Comparison of ENCODE assay signal across 8 mouse cellular contexts in genomic region chr13:24639215-24640165, GRCm38 (mm10). TPM values are rescaled to one million over a fixed set of nuclear protein-coding genes. Genes with fewer than 3 reads are reported as not detected.
DNase-seq lines count a peak whose midpoint lies in the region; ATAC-seq lines count a peak whose summit lies in the region.

No protein-coding gene starts in this region.

- peak overlapping the region; percentile 59 for H3K9ac ChIP-seq in forebrain, embryonic 11.5 days (ENCODE audit: low read length)
- H3K9ac ChIP-seq in midbrain, embryonic 16.5 days (ENCODE audit: low read depth, low read length), result peak overlapping the region; percentile 77

- ATAC-seq in forebrain, embryonic 11.5 days (replicated peaks; ENCODE audit: low FRiP score), result peak; percentile 63
- ATAC-seq in inflammation-experienced regulatory T-cells, adult 6 months, result peak; percentile 68
- ATAC-seq in midbrain, embryonic 16.5 days, result peak; percentile 50

- WGBS in forebrain, embryonic 11.5 days, result 16% methylated on average over 22 of the region's 22 CpGs
- WGBS in midbrain, embryonic 16.5 days, result 12% methylated on average over 22 of the region's 22 CpGs

- peak overlapping the region; percentile 55 for H3K4me3 ChIP-seq in forebrain, embryonic 11.5 days (ENCODE audit: low read depth, low read length)
- peak overlapping the region; percentile 61 for H3K4me3 ChIP-seq in midbrain, embryonic 16.5 days (ENCODE audit: low read depth, low read length)

- H3K27ac ChIP-seq in forebrain, embryonic 11.5 days (ENCODE audit: low read depth, low read length), result no peak overlapping the region
- peak overlapping the region; percentile 91 for H3K27ac ChIP-seq in midbrain, embryonic 16.5 days (ENCODE audit: low read length)

- peak; percentile 40 to 53 for DNase-seq in layer of hippocampus, postnatal 10 days (ENCODE audit: low spot score in 2 of 2)
- no peak for DNase-seq in layer of hippocampus, postnatal 36 days
- DNase-seq in T-cell, adult 2 months (ENCODE audit: low spot score), result peak; percentile 70
- DNase-seq in forebrain, embryonic 11.5 days (ENCODE audit: low spot score), result peak; percentile 57
- no peak for DNase-seq in ovary, postnatal 10 days (ENCODE audit: low spot score)
- DNase-seq in cerebellum, adult 11-12 months, result no peak

- H3K4me2 ChIP-seq in forebrain, embryonic 11.5 days (ENCODE audit: low read depth, low read length, severe bottlenecking), result peak overlapping the region; percentile 98
- H3K4me2 ChIP-seq in midbrain, embryonic 16.5 days (ENCODE audit: low read length), result peak overlapping the region; percentile 57

- H3K36me3 ChIP-seq in forebrain, embryonic 11.5 days (ENCODE audit: control insufficient read depth, insufficient read depth, low read length), result no peaks in the 10 kb centered on the region
- no peaks in the 10 kb centered on the region for H3K36me3 ChIP-seq in midbrain, embryonic 16.5 days (ENCODE audit: control insufficient read depth, insufficient read depth, low read length)

- H3K9me3 ChIP-seq in forebrain, embryonic 11.5 days (ENCODE audit: control insufficient read depth, low read length), result no peaks in the 10 kb centered on the region
- no peaks in the 10 kb centered on the region for H3K9me3 ChIP-seq in midbrain, embryonic 16.5 days (replicated peaks; ENCODE audit: control insufficient read depth, low read length, poor library complexity, severe bottlenecking)

- peaks cover 6% of the 10 kb centered on the region; the same call in 1 of the 2 replicates for H3K27me3 ChIP-seq in forebrain, embryonic 11.5 days (ENCODE audit: control insufficient read depth, insufficient read depth, low read length)
- no peaks in the 10 kb centered on the region for H3K27me3 ChIP-seq in midbrain, embryonic 16.5 days (ENCODE audit: control insufficient read depth, insufficient read depth, low read depth, low read length)

- peaks cover 16% of the 10 kb centered on the region; the same call in 1 of the 2 replicates for H3K4me1 ChIP-seq in forebrain, embryonic 11.5 days (replicated peaks; ENCODE audit: control insufficient read depth, insufficient read depth, low read length)
- H3K4me1 ChIP-seq in midbrain, embryonic 16.5 days (ENCODE audit: control insufficient read depth, insufficient read depth, low read length), result peaks cover 17% of the 10 kb centered on the region; the same call in 1 of the 2 replicates

RNA-seq across cellular contexts. Expression of gene Ripor2, which starts 57.5 kb away (rescaled TPM):
- 10 to 100 TPM; 70.4 to 73.3 TPM for total RNA-seq in layer of hippocampus, postnatal 10 days (2021)
- total RNA-seq in layer of hippocampus, postnatal 36 days (2021), result 10 to 100 TPM; 75.7 to 81.1 TPM
- polyA plus RNA-seq in forebrain, embryonic 11.5 days (2014; fragmentation: Nextera tagmentation; extraction: Ambion mirVana), result 7.3 and 9.5 TPM in 2 replicates
- 100 to 1,000 TPM; 199 to 236 (median 232) TPM for polyA plus RNA-seq in inflammation-experienced regulatory T-cells, adult 6 months (2017; shearing (Covaris generic))
- 31.8 and 33.8 TPM in 2 replicates for polyA plus RNA-seq in midbrain, embryonic 16.5 days (2015; fragmentation: Nextera tagmentation; extraction: Ambion mirVana)

Comparison
In these comparisons a context has a peak if more than half of its experiments do, and no peak if none do; other contexts are left out.
1. DNase-seq: peak in layer of hippocampus, postnatal 10 days (2 of 2), T-cell, adult 2 months (single experiment) and forebrain, embryonic 11.5 days (single experiment); none in layer of hippocampus, postnatal 36 days (0 of 2), ovary, postnatal 10 days (single experiment) and cerebellum, adult 11-12 months (single experiment).
2. Peak in every context shown above with its lines, with median percentiles within 50 percentile points of each other: ATAC-seq.